Mouse (Mus musculus) forebrain, postnatal 0 days (tissue): ENCODE data around the gene 2700097O09Rik. TPM values are rescaled to one million over a fixed set of nuclear protein-coding genes. Genes with fewer than 3 reads are reported as not detected.

Experiments used
- ATAC-seq: fragments of 200-750 bp; cut with Nextera tagmentation; 2 replicates; pipeline ENCODE4 v1.8.0; 2017; ENCODE audit warnings: mild to moderate bottlenecking, moderate library complexity
- DNase-seq: peaks from one replicate; pipeline ENCODE4 v3.0.0-alpha.2; 2015
- H3K27ac ChIP-seq: fragments of 300-500 bp; sonication (generic); 2 replicates; pipeline ENCODE4 v1.5.1; 2014; ENCODE audit warnings: low read depth, mild to moderate bottlenecking, antibody characterized with exemption, low read length, moderate library complexity, mixed read lengths
- H3K27me3 ChIP-seq: fragments of 300-500 bp; sonication (generic); 2 replicates; pipeline ENCODE4 v1.6.1; 2014; ENCODE audit warnings: mild to moderate bottlenecking, low read length, mixed read lengths; ENCODE audit not compliant: insufficient read depth
- H3K36me3 ChIP-seq: fragments of 300-500 bp; sonication (generic); 2 replicates; pipeline ENCODE4 v1.6.1; 2014; ENCODE audit warnings: mild to moderate bottlenecking, moderate library complexity; ENCODE audit not compliant: insufficient read depth
- H3K4me1 ChIP-seq: fragments of 300-500 bp; sonication (generic); 2 replicates; pipeline ENCODE4 v1.6.1; 2014; ENCODE audit warnings: antibody characterized with exemption; ENCODE audit not compliant: insufficient read depth
- H3K4me2 ChIP-seq: fragments of 300-500 bp; sonication (generic); 2 replicates; pipeline ENCODE4 v1.6.1; 2014; ENCODE audit warnings: low read depth, mild to moderate bottlenecking, moderate library complexity
- H3K4me3 ChIP-seq: fragments of 300-500 bp; sonication (generic); 2 replicates; pipeline ENCODE4 v1.5.1; 2014; ENCODE audit warnings: low read depth, low read length, mixed read lengths
- H3K9ac ChIP-seq: fragments of 300-500 bp; sonication (generic); 2 replicates; pipeline ENCODE4 v1.6.1; 2014; ENCODE audit warnings: mild to moderate bottlenecking
- H3K9me3 ChIP-seq: fragments of 300-500 bp; sonication (generic); 2 replicates; pipeline ENCODE4 v1.6.1; 2016; ENCODE audit warnings: low read length
- CTCF ChIP-seq: sonication (generic); IDR thresholded peaks from 2 replicates; pipeline ENCODE4 v1.5.1; 2016; ENCODE audit warnings: antibody characterized with exemption, control low read depth, low read depth
- WGBS: fragments of 180-500 bp; shearing (Covaris S2); extraction: QIAGEN DNeasy Blood & Tissue Kit; methylation state at CpG from one replicate; pipeline ENCODE4 v1.1.7; 2014; 5-methylcytosine and 5-hydroxymethylcytosine counted together
- polyA plus RNA-seq: library from polyadenylated mRNA; unstranded; fragments of >200 nt; fragmentation: Nextera tagmentation; extraction: Ambion mirVana; gene quantifications from 2 replicates; pipeline ENCODE4 v1.2.1, GENCODE M21; 2015
- total RNA-seq: library from RNA; depleted of rRNA; stranded (reverse); fragments of >200 nt; gene quantifications from 2 replicates; pipeline ENCODE4 v1.2.3, GENCODE M21; 2014

2700097O09Rik gene
- total and polyA plus RNA-seq, 2 experiments from 2014 or later: 15.6 to 19.3 TPM

DNA sequence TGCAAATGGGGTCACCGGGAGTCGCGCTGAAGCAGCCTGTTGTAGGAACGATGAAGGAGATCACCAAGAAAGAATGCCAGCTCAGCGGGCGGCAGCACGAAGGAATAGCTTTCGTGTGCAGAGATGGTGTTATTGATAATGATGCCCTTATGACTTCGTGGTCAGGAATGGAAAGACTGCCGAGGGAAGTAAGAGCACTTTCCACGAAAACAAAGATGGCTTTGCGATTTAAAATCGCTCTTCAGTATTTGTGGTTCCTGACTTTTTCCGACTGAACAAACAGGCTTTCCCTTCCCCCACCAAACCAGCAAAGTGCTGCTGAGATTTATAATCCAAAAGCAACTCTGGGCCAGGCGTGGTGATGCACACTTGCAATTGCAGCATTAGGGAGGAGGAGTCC is 38.9 kb downstream of the 2700097O09Rik start:
- H3K4me2 ChIP-seq: no peak overlapping the region
- WGBS: 85% methylated on average over 15 of the region's 15 CpGs
- DNase-seq (no peak), ATAC-seq (no peak)
- no peak overlapping the region for H3K27ac ChIP-seq
- no peaks in the 10 kb centered on the region for H3K4me1 ChIP-seq
- no peak overlapping the region for H3K4me3 ChIP-seq
- H3K27me3 ChIP-seq: no peaks in the 10 kb centered on the region
- H3K36me3 ChIP-seq: peaks cover 12% of the 10 kb centered on the region; the same call in 1 of the 2 replicates
- no peaks in the 10 kb centered on the region for H3K9me3 ChIP-seq
- TF ChIP-seq CTCF: no peak
- no peak overlapping the region for H3K9ac ChIP-seq

DNA sequence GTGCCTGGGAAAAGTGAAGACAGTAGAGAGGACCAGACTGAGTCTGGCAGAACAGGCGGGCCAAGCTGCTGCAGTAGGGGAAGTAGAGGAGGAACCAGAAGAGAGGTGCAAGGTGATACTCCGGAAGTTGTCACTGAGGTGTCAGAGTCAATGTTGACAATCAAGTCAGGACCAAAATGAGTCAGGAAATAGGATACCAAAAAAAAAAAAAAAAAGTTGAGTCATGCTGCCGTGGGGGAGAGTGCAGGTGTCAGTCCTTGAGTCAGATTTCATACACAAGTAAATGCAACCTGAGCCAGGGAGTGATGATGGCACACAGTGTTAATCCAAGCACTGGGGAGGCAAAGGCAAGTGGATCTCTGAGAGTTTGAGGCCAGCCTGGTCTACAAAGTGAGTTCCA is 52.8 kb downstream of the 2700097O09Rik start:
- Histone ChIP-seq H3K27me3 (no peaks in the 10 kb centered on the region), H3K4me2 (no peak overlapping the region), H3K4me3 (no peak overlapping the region), H3K36me3 (no peaks in the 10 kb centered on the region), H3K9me3 (no peaks in the 10 kb centered on the region), H3K4me1 (no peaks in the 10 kb centered on the region), H3K9ac (no peak overlapping the region), H3K27ac (no peak overlapping the region)
- 73% methylated on average over 3 of the region's 3 CpGs for WGBS
- DNase-seq (no peak), ATAC-seq (no peak)
- no peak for TF ChIP-seq CTCF

DNA sequence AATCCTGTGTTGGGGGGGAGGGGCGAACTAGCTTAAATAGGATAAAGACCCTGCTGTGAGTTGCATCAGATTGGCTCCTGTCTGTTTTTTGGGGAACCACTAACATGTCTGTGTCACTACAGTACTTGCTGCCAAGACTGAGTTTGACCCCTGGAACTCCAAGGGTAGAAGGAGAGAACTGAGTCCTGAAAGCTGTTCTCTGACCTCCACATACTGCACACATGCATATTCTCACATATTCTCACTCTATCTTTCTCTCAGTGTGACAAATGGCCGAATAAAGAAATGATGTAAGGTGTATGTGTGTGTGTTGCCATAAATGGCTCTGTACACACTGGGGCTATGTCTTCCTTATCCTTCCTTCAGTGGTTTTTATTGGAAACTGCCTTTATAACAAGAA is 56.6 kb downstream of the 2700097O09Rik start:
- DNase-seq (no peak), ATAC-seq (no peak)
- no peaks in the 10 kb centered on the region for H3K4me1 ChIP-seq
- no peaks in the 10 kb centered on the region for H3K27me3 ChIP-seq
- H3K27ac ChIP-seq: no peak overlapping the region
- H3K4me3 ChIP-seq: no peak overlapping the region
- H3K9ac ChIP-seq: no peak overlapping the region
- TF ChIP-seq CTCF: no peak
- no peak overlapping the region for H3K4me2 ChIP-seq
- 68% methylated on average over 2 of the region's 2 CpGs for WGBS
- no peaks in the 10 kb centered on the region for H3K9me3 ChIP-seq
- H3K36me3 ChIP-seq: no peaks in the 10 kb centered on the region

DNA sequence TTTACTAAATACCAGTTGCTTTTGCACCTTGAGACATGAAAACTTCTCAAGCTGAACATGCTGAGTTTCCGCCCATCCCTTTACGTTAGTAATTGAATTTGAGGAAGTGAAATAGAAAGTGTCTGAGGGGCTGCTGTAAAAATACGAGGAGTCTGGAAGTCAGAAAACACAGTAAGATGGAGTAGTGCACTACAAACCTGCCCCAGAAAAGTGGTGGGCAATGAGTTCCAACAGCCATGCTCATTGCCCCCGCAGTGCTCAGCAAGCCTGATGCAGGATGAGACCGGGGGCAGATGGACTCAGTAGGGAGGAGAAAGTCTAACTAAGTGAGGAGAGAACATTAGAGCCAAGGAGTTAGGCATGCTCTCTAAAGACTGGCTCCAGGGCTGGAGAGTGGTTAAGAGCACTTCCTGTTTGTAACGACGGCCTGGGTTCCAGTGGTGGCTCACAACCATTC is 60.5 kb downstream of the 2700097O09Rik start:
- TF ChIP-seq CTCF: no peak
- 88% methylated on average over 7 of the region's 7 CpGs for WGBS
- Histone ChIP-seq H3K27ac (no peak overlapping the region), H3K4me2 (no peak overlapping the region), H3K4me1 (no peaks in the 10 kb centered on the region), H3K4me3 (no peak overlapping the region), H3K27me3 (no peaks in the 10 kb centered on the region), H3K9me3 (no peaks in the 10 kb centered on the region), H3K36me3 (no peaks in the 10 kb centered on the region), H3K9ac (no peak overlapping the region)
- DNase-seq (no peak), ATAC-seq (no peak)

DNA sequence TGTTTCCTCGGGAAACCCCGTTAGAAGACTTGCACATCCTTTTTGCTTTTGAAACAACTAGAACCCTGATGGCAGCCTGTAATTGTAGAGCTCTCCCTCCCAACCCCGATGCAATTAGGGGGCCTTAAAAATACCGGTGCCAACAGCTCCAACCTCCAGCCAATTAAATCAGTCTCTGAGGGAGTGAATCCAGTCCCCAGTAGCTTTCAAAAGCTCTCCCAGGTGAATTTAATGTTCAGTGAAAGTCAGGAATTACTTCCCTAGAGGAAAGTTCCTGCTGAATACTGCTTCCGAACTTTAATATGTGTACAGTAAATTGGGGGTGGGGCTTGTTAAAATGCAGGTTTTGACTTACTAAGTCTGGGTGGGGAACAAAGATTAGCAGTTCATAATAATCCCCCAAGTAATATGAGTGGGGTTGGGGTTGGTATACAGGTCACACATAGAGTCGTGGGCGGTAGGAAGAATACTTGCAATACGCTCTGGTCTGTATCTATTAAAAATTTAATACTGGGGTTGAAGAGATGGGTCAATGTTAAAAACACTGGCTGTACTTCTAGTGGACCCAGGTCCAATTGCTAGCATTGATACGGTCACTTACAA is 62.7 kb downstream of the 2700097O09Rik start:
- Histone ChIP-seq H3K27me3 (no peaks in the 10 kb centered on the region), H3K4me2 (no peak overlapping the region), H3K9ac (no peak overlapping the region), H3K27ac (no peak overlapping the region), H3K36me3 (no peaks in the 10 kb centered on the region), H3K4me3 (no peak overlapping the region), H3K9me3 (no peaks in the 10 kb centered on the region), H3K4me1 (no peaks in the 10 kb centered on the region)
- no peak for TF ChIP-seq CTCF
- WGBS: 45% methylated on average over 9 of the region's 9 CpGs
- ATAC-seq (no peak), DNase-seq (no peak)

DNA sequence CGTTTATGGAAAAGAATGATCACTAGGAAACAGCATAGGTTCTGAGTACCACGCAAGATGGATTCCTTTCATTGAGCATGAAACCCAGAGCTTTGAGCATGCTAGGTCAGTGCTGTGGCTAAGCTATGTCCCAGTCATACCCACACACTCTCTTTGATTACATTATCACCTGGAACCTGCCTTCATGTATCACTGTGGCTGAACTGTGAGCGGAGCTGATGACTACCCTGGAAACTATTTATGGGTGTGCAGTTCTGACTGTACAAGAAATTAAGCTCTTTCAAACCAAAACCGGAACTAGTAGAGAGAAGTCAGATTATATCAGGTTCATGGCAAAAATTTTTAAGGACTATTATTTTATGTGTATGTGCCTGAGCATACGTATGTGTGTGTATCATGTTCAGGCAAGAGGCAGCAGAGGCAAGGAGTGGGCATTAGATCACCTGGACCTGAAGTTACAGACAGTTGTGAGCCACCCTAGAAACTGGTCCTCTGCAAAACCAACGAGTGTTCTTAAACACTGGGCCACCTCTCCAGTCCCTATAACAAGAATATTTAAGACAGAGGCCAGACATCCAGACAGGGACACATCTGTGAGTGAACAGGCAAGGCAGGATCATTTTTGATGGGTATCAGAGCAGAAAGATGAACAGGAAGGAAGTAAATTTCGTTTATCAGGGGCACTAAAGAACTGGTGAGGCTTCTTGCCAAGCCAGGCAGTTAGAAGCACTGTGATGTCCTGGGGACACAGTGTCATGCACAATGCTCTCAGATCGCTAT is 63.4 kb downstream of the 2700097O09Rik start:
- H3K36me3 ChIP-seq: no peaks in the 10 kb centered on the region
- H3K9me3 ChIP-seq: no peaks in the 10 kb centered on the region
- no peak for TF ChIP-seq CTCF
- WGBS: 69% methylated on average over 8 of the region's 8 CpGs
- no peak overlapping the region for H3K27ac ChIP-seq
- no peak overlapping the region for H3K4me2 ChIP-seq
- H3K27me3 ChIP-seq: no peaks in the 10 kb centered on the region
- no peak overlapping the region for H3K4me3 ChIP-seq
- ATAC-seq (no peak), DNase-seq (no peak)
- H3K4me1 ChIP-seq: no peaks in the 10 kb centered on the region
- no peak overlapping the region for H3K9ac ChIP-seq

DNA sequence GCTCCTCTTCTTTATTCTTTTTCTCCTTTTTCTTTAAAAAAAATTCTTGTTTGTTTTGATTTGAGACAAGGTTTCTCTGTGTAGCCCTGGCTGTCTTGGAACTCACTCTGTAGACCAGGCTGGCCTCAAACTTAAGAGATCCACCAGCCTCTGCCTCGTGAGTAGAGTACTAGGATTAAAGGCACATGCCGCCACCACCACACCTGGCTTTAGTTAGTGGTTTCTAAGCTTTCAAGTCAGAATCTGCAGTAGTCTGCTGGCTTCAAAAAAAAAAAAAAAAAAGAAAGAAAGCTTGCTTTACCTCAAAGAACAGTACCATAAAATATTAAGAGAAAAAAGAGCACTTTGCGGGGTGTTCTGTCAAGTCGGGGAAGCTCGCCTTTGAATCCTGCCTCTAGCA is 64.5 kb downstream of the 2700097O09Rik start:
- WGBS: 82% methylated on average over 5 of the region's 5 CpGs
- no peak overlapping the region for H3K4me2 ChIP-seq
- no peak for ATAC-seq
- no peak overlapping the region for H3K9ac ChIP-seq
- no peaks in the 10 kb centered on the region for H3K27me3 ChIP-seq
- no peaks in the 10 kb centered on the region for H3K4me1 ChIP-seq
- no peak overlapping the region for H3K4me3 ChIP-seq
- no peak for TF ChIP-seq CTCF
- no peaks in the 10 kb centered on the region for H3K36me3 ChIP-seq
- H3K27ac ChIP-seq: no peak overlapping the region
- no peak for DNase-seq
- H3K9me3 ChIP-seq: no peaks in the 10 kb centered on the region
